Mouse (Mus musculus) heart, postnatal 10 days (tissue): ENCODE data around the gene Ip6k3. TPM values are rescaled to one million over a fixed set of nuclear protein-coding genes. Genes with fewer than 3 reads are reported as not detected.

Experiments
- DNase-seq, 2 experiments: peaks; one replicate each; pipeline ENCODE4 v3.0.0; 2021
- intact Hi-C: fragments of 180-260 bp; cut with DNase I; formaldehyde crosslinking; loops from one replicate; pipeline ENCODE4 v1.15.1; 2025
- total RNA-seq, 2 experiments: library from RNA; stranded (reverse); gene quantifications; 2 replicates each; pipeline ENCODE4 v1.2.3; 2021

The Ip6k3 gene
- total RNA-seq, 2 experiments from 2014 or later, result 9.2 to 10.0 TPM

GRCm38 (mm10) chr17:27155752-27156151 is 11.8 kb downstream of the Ip6k3 start:
- DNase-seq, result no peak
- intact Hi-C loops, result no loop called here

GRCm38 (mm10) chr17:27154881-27155280 is 12.7 kb downstream of the Ip6k3 start:
- DNase-seq, result no peak
- intact Hi-C loops, result no loop called here

GRCm38 (mm10) chr17:27154256-27154655 is 13.3 kb downstream of the Ip6k3 start:
- peak; percentile 81 to 86 for DNase-seq
- intact Hi-C loops, result no loop called here

GRCm38 (mm10) chr17:27153773-27154193 is 13.8 kb downstream of the Ip6k3 start:
- intact Hi-C loops, result no loop called here
- peak; percentile 83 to 86 for DNase-seq

GRCm38 (mm10) chr17:27152976-27153723 is 14.4 kb downstream of the Ip6k3 start:
- no peak for DNase-seq
- intact Hi-C loops, result no loop called here

GRCm38 (mm10) chr17:27151411-27151810 is 16.2 kb downstream of the Ip6k3 start:
- DNase-seq, result peak in 1 of 2 experiments; percentile 64
- intact Hi-C loops, result no loop called here

- peak in 1 of 2 experiments; percentile 59 for DNase-seq
- intact Hi-C loops, result no loop called here
Measured at GRCm38 (mm10) chr17:27150871-27151270, 16.7 kb downstream of the Ip6k3 start.

- DNase-seq, result no peak
- intact Hi-C loops, result no loop called here
Measured at GRCm38 (mm10) chr17:27146323-27146923, 21.2 kb downstream of the Ip6k3 start.

- intact Hi-C loops, result no loop called here
- no peak for DNase-seq
Measured at GRCm38 (mm10) chr17:27144152-27144551, 23.4 kb downstream of the Ip6k3 start.

GRCm38 (mm10) chr17:27141971-27142450 is 25.6 kb downstream of the Ip6k3 start:
- intact Hi-C loops, result no loop called here
- peak in 1 of 2 experiments; percentile 55 for DNase-seq

GRCm38 (mm10) chr17:27140262-27140661 is 27.3 kb downstream of the Ip6k3 start:
- DNase-seq, result no peak
- intact Hi-C loops, result no loop called here

GRCm38 (mm10) chr17:27139304-27139703 is 28.3 kb downstream of the Ip6k3 start:
- intact Hi-C loops, result no loop called here
- DNase-seq, result no peak

- intact Hi-C loops, result no loop called here
- DNase-seq, result no peak
Measured at GRCm38 (mm10) chr17:27138396-27138795, 29.2 kb downstream of the Ip6k3 start.

GRCm38 (mm10) chr17:27134715-27135114 is 32.9 kb downstream of the Ip6k3 start:
- intact Hi-C loops, result loop anchor here (2.0 kb wide), 1 partner anchor 46 kb away; no protein-coding TSS in a partner anchor
- no peak for DNase-seq

- DNase-seq, result no peak
- intact Hi-C loops, result loop anchor here (2.0 kb wide), 1 partner anchor 47 kb away; no protein-coding TSS in a partner anchor
Measured at GRCm38 (mm10) chr17:27134187-27134586, 33.4 kb downstream of the Ip6k3 start.

- DNase-seq, result peak; percentile 98 to 99
Measured at GRCm38 (mm10) chr17:27133551-27134141, 33.9 kb downstream of the Ip6k3 start, which contains the start of gene Uqcc2. TSS of gene Uqcc2 (minus strand) at chr17:27133916.

GRCm38 (mm10) chr17:27132238-27132637 is 35.4 kb downstream of the Ip6k3 start:
- no peak for DNase-seq
- intact Hi-C loops, result no loop called here

More at GRCm38 (mm10) chr17:27133551-27134141, 33.9 kb downstream of the Ip6k3 start, which contains the start of gene Uqcc2:
- intact Hi-C loops, result loop anchor here (2.0 kb wide), 1 partner anchor 47 kb away; no protein-coding TSS in a partner anchor

GRCm38 (mm10) chr17:27131240-27131665 is 36.3 kb downstream of the Ip6k3 start:
- intact Hi-C loops, result no loop called here
- DNase-seq, result no peak

- DNase-seq, result no peak
- intact Hi-C loops, result no loop called here
Measured at GRCm38 (mm10) chr17:27130246-27130645, 37.3 kb downstream of the Ip6k3 start.

GRCm38 (mm10) chr17:27129819-27130218 is 37.8 kb downstream of the Ip6k3 start:
- intact Hi-C loops, result loop anchor here (5.0 kb wide), 1 partner anchor 58 kb away; no protein-coding TSS in a partner anchor
- DNase-seq, result no peak

- DNase-seq, result no peak
- intact Hi-C loops, result loop anchor here (5.0 kb wide), 1 partner anchor 57 kb away; no protein-coding TSS in a partner anchor
Measured at GRCm38 (mm10) chr17:27129291-27129690, 38.3 kb downstream of the Ip6k3 start.
